ENCODE assay signal across 12 mouse cellular contexts in genomic region chr2:49600021-49600681, GRCm38 (mm10). TPM values are rescaled to one million over a fixed set of nuclear protein-coding genes. Genes with fewer than 3 reads are reported as not detected.
A peak's percentile ranks its signal among the peaks of the same experiment; 100 is the strongest.
DNase-seq lines count a peak whose midpoint lies in the region; ATAC-seq and TF ChIP-seq lines count a peak whose summit lies in the region.
"Had no signal": no experiment of that assay in that cellular context is flagged by ENCODE, and none has a peak within 500 bp of the region (broad histone marks: within the 10 kb centered on the region; RNA-seq: fewer than 3 reads in every experiment).

No protein-coding gene starts in this region.

- no peak for TF ChIP-seq CTCF in stomach, postnatal 0 days (IDR thresholded peaks at IDR 0.05; ENCODE audit: low read depth)

- intact Hi-C loops in heart, postnatal 25 days (cut with DNase I), result no loop called here

- DNase-seq in adrenal gland, postnatal 14 days, result peak; percentile 32
- DNase-seq in adrenal gland, adult 8-10 months, result no peak
- DNase-seq in 3T3-L1 (ENCODE audit: low read depth, low spot score), result peak; percentile 80
- peak; percentile 48 for DNase-seq in embryonic facial prominence, embryonic 14.5 days (ENCODE audit: low spot score)
- DNase-seq in stomach, postnatal 0 days (ENCODE audit: low spot score), result no peak
- DNase-seq in ovary, postnatal 36 days (ENCODE audit: low spot score), result no peak
- no peak for DNase-seq in heart, postnatal 25 days (ENCODE audit: low spot score)
- DNase-seq: cerebellum, adult 18-20 months had no signal

- H3K27ac ChIP-seq in embryonic facial prominence, embryonic 14.5 days (replicated peaks; ENCODE audit: low read depth, low read length), result no peak overlapping the region
- 0 out of 2 replicates have a peak overlapping the region, but pooled peaks have one; percentile 6 for H3K27ac ChIP-seq in hindbrain, embryonic 15.5 days (replicated peaks)
- no peak overlapping the region for H3K27ac ChIP-seq in stomach, postnatal 0 days (replicated peaks)
- H3K27ac ChIP-seq: embryonic facial prominence, embryonic 13.5 days; limb, embryonic 15.5 days; macrophage had no signal

- no peak overlapping the region for H3K9ac ChIP-seq in embryonic facial prominence, embryonic 14.5 days (ENCODE audit: low read depth, low read length)
- no peak overlapping the region for H3K9ac ChIP-seq in hindbrain, embryonic 15.5 days
- no peak overlapping the region for H3K9ac ChIP-seq in stomach, postnatal 0 days (ENCODE audit: low read length)
- H3K9ac ChIP-seq: embryonic facial prominence, embryonic 13.5 days; limb, embryonic 15.5 days had no signal

- no peaks in the 10 kb centered on the region for H3K9me3 ChIP-seq in embryonic facial prominence, embryonic 14.5 days (ENCODE audit: control insufficient read depth, low read length)
- no peaks in the 10 kb centered on the region for H3K9me3 ChIP-seq in hindbrain, embryonic 15.5 days
- no peaks in the 10 kb centered on the region for H3K9me3 ChIP-seq in stomach, postnatal 0 days (ENCODE audit: control insufficient read depth, low read length)
- H3K9me3 ChIP-seq: embryonic facial prominence, embryonic 13.5 days; limb, embryonic 15.5 days had no signal

- no peak overlapping the region for H3K4me3 ChIP-seq in embryonic facial prominence, embryonic 14.5 days (ENCODE audit: low read depth, low read length)
- no peak overlapping the region for H3K4me3 ChIP-seq in hindbrain, embryonic 15.5 days
- H3K4me3 ChIP-seq in stomach, postnatal 0 days (ENCODE audit: low read depth, low read length), result no peak overlapping the region
- H3K4me3 ChIP-seq: embryonic facial prominence, embryonic 13.5 days; limb, embryonic 15.5 days had no signal

- ATAC-seq in embryonic facial prominence, embryonic 14.5 days (ENCODE audit: low read depth), result no peak
- peak; percentile 64; the same call in 1 of the 2 replicates for ATAC-seq in hindbrain, embryonic 15.5 days (ENCODE audit: low FRiP score, low read depth)
- no peak for ATAC-seq in stomach, postnatal 0 days (ENCODE audit: low FRiP score, low TSS enrichment)

- no peaks in the 10 kb centered on the region for H3K36me3 ChIP-seq in embryonic facial prominence, embryonic 14.5 days (ENCODE audit: control insufficient read depth, insufficient read depth, low read length)
- H3K36me3 ChIP-seq in hindbrain, embryonic 15.5 days, result no peaks in the 10 kb centered on the region
- H3K36me3 ChIP-seq in stomach, postnatal 0 days (ENCODE audit: control insufficient read depth, insufficient read depth, low read length), result no peaks in the 10 kb centered on the region
- H3K36me3 ChIP-seq: embryonic facial prominence, embryonic 13.5 days; limb, embryonic 15.5 days had no signal

- H3K4me2 ChIP-seq in embryonic facial prominence, embryonic 14.5 days (ENCODE audit: low read depth, low read length), result no peak overlapping the region
- H3K4me2 ChIP-seq in hindbrain, embryonic 15.5 days, result no peak overlapping the region
- no peak overlapping the region for H3K4me2 ChIP-seq in stomach, postnatal 0 days (replicated peaks; ENCODE audit: low read depth)
- H3K4me2 ChIP-seq: embryonic facial prominence, embryonic 13.5 days; limb, embryonic 15.5 days had no signal

- no peaks in the 10 kb centered on the region for H3K27me3 ChIP-seq in embryonic facial prominence, embryonic 14.5 days (replicated peaks; ENCODE audit: control insufficient read depth, insufficient read depth, low read length)
- H3K27me3 ChIP-seq in hindbrain, embryonic 15.5 days, result no peaks in the 10 kb centered on the region
- no peaks in the 10 kb centered on the region for H3K27me3 ChIP-seq in stomach, postnatal 0 days (ENCODE audit: control insufficient read depth, insufficient read depth, low read length)
- H3K27me3 ChIP-seq: embryonic facial prominence, embryonic 13.5 days; limb, embryonic 15.5 days had no signal

- no peak for TF ChIP-seq EP300 in stomach, postnatal 0 days (optimal IDR thresholded peaks at IDR 0.05)

- no peaks in the 10 kb centered on the region for H3K4me1 ChIP-seq in embryonic facial prominence, embryonic 14.5 days (ENCODE audit: control insufficient read depth, insufficient read depth, low read length)
- peaks cover 9% of the 10 kb centered on the region for H3K4me1 ChIP-seq in hindbrain, embryonic 15.5 days (replicated peaks)
- no peaks in the 10 kb centered on the region for H3K4me1 ChIP-seq in stomach, postnatal 0 days (replicated peaks; ENCODE audit: control insufficient read depth, insufficient read depth)
- H3K4me1 ChIP-seq: embryonic facial prominence, embryonic 13.5 days had no signal

- WGBS in embryonic facial prominence, embryonic 14.5 days, result 52% methylated on average over 7 of the region's 7 CpGs
- WGBS in hindbrain, embryonic 15.5 days, result 32% methylated on average over 7 of the region's 7 CpGs
- WGBS in stomach, postnatal 0 days, result 32% methylated on average over 7 of the region's 7 CpGs

RNA-seq across cellular contexts. Expression of gene Kif5c, which starts 18.9 kb away (rescaled TPM):
- total RNA-seq in adrenal gland, postnatal 14 days (2021), result 7.0 and 10.0 TPM in 2 replicates
- 10 to 100 TPM; 10.0 to 17.4 (median 13.4) TPM for total RNA-seq in adrenal gland, adult 8-10 months (2022)
- polyA plus RNA-seq in embryonic facial prominence, embryonic 14.5 days (2014; fragmentation: Nextera tagmentation; extraction: Ambion mirVana), result 12.1 and 13.6 TPM in 2 replicates
- polyA plus RNA-seq in hindbrain, embryonic 15.5 days (2015; fragmentation: Nextera tagmentation; extraction: Ambion mirVana), result 179 and 188 TPM in 2 replicates
- polyA plus RNA-seq in stomach, postnatal 0 days (2015; fragmentation: Nextera tagmentation; extraction: Ambion mirVana), result 2.8 TPM in 2 replicates
- total RNA-seq in heart, postnatal 25 days (2021), result 1 to 10 TPM; 1.0 to 1.3 TPM

Comparison
In these comparisons a context has a peak if more than half of its experiments do, and no peak if none do; other contexts are left out.
1. DNase-seq: peak in adrenal gland, postnatal 14 days (single experiment), 3T3-L1 (single experiment) and embryonic facial prominence, embryonic 14.5 days (single experiment); none in adrenal gland, adult 8-10 months (single experiment), stomach, postnatal 0 days (single experiment), ovary, postnatal 36 days (single experiment) and heart, postnatal 25 days (single experiment).